Mouse (Mus musculus) forebrain, postnatal 0 days (tissue): ENCODE measurements around the gene Col8a2. TPM values are rescaled to one million over a fixed set of nuclear protein-coding genes. Genes with fewer than 3 reads are reported as not detected.
A peak's percentile ranks its signal among the peaks of the same experiment; 100 is the strongest.

Experiments
- ATAC-seq: fragments of 200-750 bp; cut with Nextera tagmentation; 2 replicates; pipeline ENCODE4 v1.8.0; 2017; ENCODE audit warnings: mild to moderate bottlenecking, moderate library complexity
- DNase-seq: peaks from one replicate; pipeline ENCODE4 v3.0.0-alpha.2; 2015
- H3K27ac ChIP-seq: fragments of 300-500 bp; sonication (generic); 2 replicates; pipeline ENCODE4 v1.5.1; 2014; ENCODE audit warnings: low read depth, mild to moderate bottlenecking, antibody characterized with exemption, low read length, moderate library complexity, mixed read lengths
- H3K27me3 ChIP-seq: fragments of 300-500 bp; sonication (generic); 2 replicates; pipeline ENCODE4 v1.6.1; 2014; ENCODE audit warnings: mild to moderate bottlenecking, low read length, mixed read lengths; ENCODE audit not compliant: insufficient read depth
- H3K36me3 ChIP-seq: fragments of 300-500 bp; sonication (generic); 2 replicates; pipeline ENCODE4 v1.6.1; 2014; ENCODE audit warnings: mild to moderate bottlenecking, moderate library complexity; ENCODE audit not compliant: insufficient read depth
- H3K4me1 ChIP-seq: fragments of 300-500 bp; sonication (generic); 2 replicates; pipeline ENCODE4 v1.6.1; 2014; ENCODE audit warnings: antibody characterized with exemption; ENCODE audit not compliant: insufficient read depth
- H3K4me2 ChIP-seq: fragments of 300-500 bp; sonication (generic); 2 replicates; pipeline ENCODE4 v1.6.1; 2014; ENCODE audit warnings: low read depth, mild to moderate bottlenecking, moderate library complexity
- H3K4me3 ChIP-seq: fragments of 300-500 bp; sonication (generic); 2 replicates; pipeline ENCODE4 v1.5.1; 2014; ENCODE audit warnings: low read depth, low read length, mixed read lengths
- H3K9ac ChIP-seq: fragments of 300-500 bp; sonication (generic); 2 replicates; pipeline ENCODE4 v1.6.1; 2014; ENCODE audit warnings: mild to moderate bottlenecking
- H3K9me3 ChIP-seq: fragments of 300-500 bp; sonication (generic); 2 replicates; pipeline ENCODE4 v1.6.1; 2016; ENCODE audit warnings: low read length
- CTCF ChIP-seq: sonication (generic); IDR thresholded peaks from 2 replicates; pipeline ENCODE4 v1.5.1; 2016; ENCODE audit warnings: antibody characterized with exemption, control low read depth, low read depth
- WGBS: fragments of 180-500 bp; shearing (Covaris S2); extraction: QIAGEN DNeasy Blood & Tissue Kit; methylation state at CpG from one replicate; pipeline ENCODE4 v1.1.7; 2014; 5-methylcytosine and 5-hydroxymethylcytosine counted together
- polyA plus RNA-seq: library from polyadenylated mRNA; unstranded; fragments of >200 nt; fragmentation: Nextera tagmentation; extraction: Ambion mirVana; gene quantifications from 2 replicates; pipeline ENCODE4 v1.2.1, GENCODE M21; 2015
- total RNA-seq: library from RNA; depleted of rRNA; stranded (reverse); fragments of >200 nt; gene quantifications from 2 replicates; pipeline ENCODE4 v1.2.3, GENCODE M21; 2014

The Col8a2 gene
- total and polyA plus RNA-seq, 2 experiments from 2014 or later = 3.0 to 11.6 TPM

GRCm38 (mm10) chr4:126309922-126310309, 23.3 kb downstream of the Col8a2 start:
- 3% methylated on average over 7 of the region's 7 CpGs for WGBS
- ATAC-seq (peak; percentile 89), DNase-seq (peak; percentile 88)
- peak; percentile 84 for TF ChIP-seq CTCF
- no peak overlapping the region for H3K27ac ChIP-seq
- peak overlapping the region; percentile 39; the same call in 1 of the 2 replicates for H3K9ac ChIP-seq
- H3K27me3 ChIP-seq = no peaks in the 10 kb centered on the region
- no peaks in the 10 kb centered on the region for H3K4me1 ChIP-seq
- no peaks in the 10 kb centered on the region; the same call in 1 of the 2 replicates for H3K36me3 ChIP-seq
- peak overlapping the region; percentile 47 for H3K4me2 ChIP-seq
- H3K4me3 ChIP-seq = peak overlapping the region; percentile 21
- 0 out of 2 replicates have a peak, but pooled peaks cover 3% of the 10 kb centered on the region for H3K9me3 ChIP-seq

DNA sequence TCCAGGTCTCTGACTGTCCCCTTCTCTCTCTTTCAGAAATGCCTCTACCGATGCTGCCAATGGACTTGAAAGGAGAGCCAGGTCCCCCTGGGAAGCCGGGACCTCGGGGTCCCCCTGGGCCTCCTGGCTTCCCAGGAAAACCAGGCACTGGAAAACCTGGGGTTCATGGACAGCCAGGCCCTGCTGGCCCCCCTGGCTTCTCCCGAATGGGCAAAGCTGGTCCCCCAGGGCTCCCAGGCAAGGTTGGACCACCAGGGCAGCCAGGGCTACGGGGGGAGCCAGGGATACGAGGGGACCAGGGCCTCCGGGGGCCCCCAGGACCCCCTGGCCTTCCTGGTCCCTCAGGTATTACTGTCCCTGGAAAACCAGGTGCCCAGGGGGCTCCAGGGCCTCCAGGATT, 23.8 kb downstream of the Col8a2 start:
- TF ChIP-seq CTCF = no peak
- ATAC-seq = no peak

GRCm38 (mm10) chr4:126311566-126312200, 25.1 kb downstream of the Col8a2 start:
- TF ChIP-seq CTCF = no peak
- Histone ChIP-seq H3K9ac (no peak overlapping the region), H3K9me3 (no peaks in the 10 kb centered on the region), H3K27me3 (no peaks in the 10 kb centered on the region), H3K4me3 (no peak overlapping the region), H3K4me2 (no peak overlapping the region), H3K27ac (no peak overlapping the region), H3K36me3 (peaks cover 14% of the 10 kb centered on the region), H3K4me1 (no peaks in the 10 kb centered on the region)
- 88% methylated on average over 15 of the region's 16 CpGs for WGBS
- ATAC-seq (no peak), DNase-seq (no peak)

More for the DNA sequence above, 23.8 kb downstream of the Col8a2 start:
- Histone ChIP-seq H3K4me3 (no peak overlapping the region), H3K36me3 (peaks cover under 1% of the 10 kb centered on the region), H3K9me3 (0 out of 2 replicates have a peak, but pooled peaks cover 3% of the 10 kb centered on the region), H3K27ac (no peak overlapping the region), H3K4me1 (no peaks in the 10 kb centered on the region), H3K27me3 (no peaks in the 10 kb centered on the region), H3K4me2 (no peak overlapping the region), H3K9ac (no peak overlapping the region)
- DNase-seq = no peak
- WGBS = 81% methylated on average over 7 of the region's 7 CpGs

- H3K4me2 ChIP-seq = no peak overlapping the region
- H3K27ac ChIP-seq = no peak overlapping the region
- no peak for DNase-seq
- WGBS = 47% methylated on average over 5 of the region's 5 CpGs
- no peak for TF ChIP-seq CTCF
- H3K4me3 ChIP-seq = no peak overlapping the region
- no peaks in the 10 kb centered on the region for H3K27me3 ChIP-seq
- ATAC-seq = no peak
- H3K9me3 ChIP-seq = no peaks in the 10 kb centered on the region
- H3K36me3 ChIP-seq = peaks cover 29% of the 10 kb centered on the region
- no peak overlapping the region for H3K9ac ChIP-seq
- H3K4me1 ChIP-seq = no peaks in the 10 kb centered on the region
Observed at GRCm38 (mm10) chr4:126313202-126313601, 26.6 kb downstream of the Col8a2 start.

GRCm38 (mm10) chr4:126314393-126314792, 27.8 kb downstream of the Col8a2 start:
- no peak for TF ChIP-seq CTCF
- Histone ChIP-seq H3K27ac (no peak overlapping the region), H3K4me2 (no peak overlapping the region), H3K9me3 (no peaks in the 10 kb centered on the region), H3K4me3 (no peak overlapping the region), H3K36me3 (peaks cover 35% of the 10 kb centered on the region), H3K4me1 (no peaks in the 10 kb centered on the region), H3K27me3 (no peaks in the 10 kb centered on the region), H3K9ac (no peak overlapping the region)
- no peak for DNase-seq
- ATAC-seq = no peak
- WGBS = 55% methylated on average over 10 of the region's 10 CpGs

- Histone ChIP-seq H3K9ac (no peak overlapping the region), H3K4me3 (no peak overlapping the region), H3K4me1 (peaks cover 8% of the 10 kb centered on the region), H3K27me3 (no peaks in the 10 kb centered on the region), H3K27ac (no peak overlapping the region), H3K36me3 (peaks cover 35% of the 10 kb centered on the region), H3K9me3 (no peaks in the 10 kb centered on the region), H3K4me2 (no peak overlapping the region)
- WGBS = 46% methylated on average over 5 of the region's 5 CpGs
- no peak for TF ChIP-seq CTCF
- ATAC-seq (no peak), DNase-seq (no peak)
Observed at GRCm38 (mm10) chr4:126315931-126316330, 29.3 kb downstream of the Col8a2 start.

DNA sequence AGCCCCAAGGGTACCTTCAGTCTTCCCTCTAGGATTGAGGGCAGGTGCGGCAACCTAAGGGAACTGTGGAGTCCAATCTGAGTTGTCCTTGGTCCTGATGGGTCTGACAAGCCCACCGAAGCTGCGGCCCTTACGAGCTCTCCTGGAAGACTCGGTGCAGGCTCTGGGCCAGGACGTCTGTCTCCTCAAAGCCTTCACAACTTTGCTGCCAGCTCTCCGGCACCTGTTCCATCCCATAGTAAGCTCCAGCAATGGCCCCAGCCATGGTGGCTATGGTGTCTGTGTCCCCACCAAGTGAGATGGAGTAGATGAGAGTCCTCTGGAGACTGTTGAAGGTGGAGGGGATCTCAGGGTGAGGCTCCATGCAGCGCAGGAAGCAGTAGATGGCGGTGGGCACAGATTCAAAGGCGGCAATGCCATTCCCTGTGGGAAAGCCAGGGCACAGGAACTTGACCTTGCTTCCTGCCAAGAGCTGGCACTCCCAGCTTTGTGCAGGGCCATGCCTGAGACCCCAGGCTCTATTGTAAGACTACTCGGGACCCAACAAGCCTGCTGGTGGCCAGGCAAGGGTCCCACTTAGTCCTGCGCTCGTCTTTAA, 29.9 kb downstream of the Col8a2 start:
- ATAC-seq = no peak
- Histone ChIP-seq H3K36me3 (peaks cover 35% of the 10 kb centered on the region), H3K4me2 (no peak overlapping the region), H3K4me1 (peaks cover 8% of the 10 kb centered on the region), H3K27ac (no peak overlapping the region), H3K9ac (no peak overlapping the region), H3K4me3 (no peak overlapping the region), H3K9me3 (no peaks in the 10 kb centered on the region), H3K27me3 (no peaks in the 10 kb centered on the region)
- WGBS = 85% methylated on average over 13 of the region's 13 CpGs
- TF ChIP-seq CTCF = no peak
- no peak for DNase-seq
